Mouse (Mus musculus) thymus, adult 2 months (tissue): Measurements from ENCODE around the gene Ndufaf2. TPM values are rescaled to one million over a fixed set of nuclear protein-coding genes. Genes with fewer than 3 reads are reported as not detected.

Experiments used
- DNase-seq: peaks from one replicate; pipeline ENCODE4 v3.0.0; 2021
- H3K27ac ChIP-seq: fragments of 200-500 bp; 2 replicates; pipeline ENCODE4 v1.5.1; 2012; ENCODE audit warnings: low read length, control low read depth; ENCODE audit not compliant: control insufficient read depth, insufficient read depth
- H3K27me3 ChIP-seq: fragments of 200-500 bp; 2 replicates; pipeline ENCODE4 v1.6.1; 2012; ENCODE audit warnings: mild to moderate bottlenecking, low read length, moderate library complexity, mixed read lengths; ENCODE audit not compliant: control insufficient read depth, insufficient read depth
- H3K36me3 ChIP-seq: fragments of 200-500 bp; 2 replicates; pipeline ENCODE4 v1.6.1; 2012; ENCODE audit warnings: mild to moderate bottlenecking, low read length, moderate library complexity; ENCODE audit not compliant: control insufficient read depth, insufficient read depth
- H3K4me1 ChIP-seq: fragments of 200-500 bp; replicated peaks from 2 replicates; pipeline ENCODE4 v1.6.1; 2012; ENCODE audit warnings: low read length; ENCODE audit not compliant: control insufficient read depth, insufficient read depth
- H3K4me3 ChIP-seq: fragments of 200-500 bp; 2 replicates; pipeline ENCODE4 v1.5.1; 2012; ENCODE audit warnings: mild to moderate bottlenecking, low read length, control low read depth, moderate library complexity; ENCODE audit not compliant: control insufficient read depth, insufficient read depth
- CTCF ChIP-seq: fragments of 200-500 bp; IDR thresholded peaks from 2 replicates; pipeline ENCODE4 v1.5.1; 2012; ENCODE audit warnings: mild to moderate bottlenecking, control low read depth, low read length, moderate library complexity, borderline replicate concordance; ENCODE audit not compliant: control insufficient read depth, poor library complexity, insufficient read depth; ENCODE audit errors: extremely low read depth
- POLR2A ChIP-seq: fragments of 200-500 bp; IDR thresholded peaks from 2 replicates; pipeline ENCODE4 v1.6.1; 2012; ENCODE audit warnings: mild to moderate bottlenecking, low read length, control low read depth, moderate library complexity; ENCODE audit not compliant: control insufficient read depth, poor library complexity, insufficient read depth; ENCODE audit errors: extremely low read depth
- WGBS: fragments of 180-500 bp; shearing (Covaris S2); methylation state at CpG from one replicate; pipeline ENCODE4 v1.1.7; 2018; 5-methylcytosine and 5-hydroxymethylcytosine counted together
- polyA plus RNA-seq: library from polyadenylated mRNA; depleted of rRNA; stranded (reverse); fragments of >200 nt; gene quantifications from 2 replicates; pipeline ENCODE4 v1.2.3, GENCODE M21; 2012

Gene Ndufaf2
- polyA plus RNA-seq, 1 experiment: 5.0 TPM

DNA sequence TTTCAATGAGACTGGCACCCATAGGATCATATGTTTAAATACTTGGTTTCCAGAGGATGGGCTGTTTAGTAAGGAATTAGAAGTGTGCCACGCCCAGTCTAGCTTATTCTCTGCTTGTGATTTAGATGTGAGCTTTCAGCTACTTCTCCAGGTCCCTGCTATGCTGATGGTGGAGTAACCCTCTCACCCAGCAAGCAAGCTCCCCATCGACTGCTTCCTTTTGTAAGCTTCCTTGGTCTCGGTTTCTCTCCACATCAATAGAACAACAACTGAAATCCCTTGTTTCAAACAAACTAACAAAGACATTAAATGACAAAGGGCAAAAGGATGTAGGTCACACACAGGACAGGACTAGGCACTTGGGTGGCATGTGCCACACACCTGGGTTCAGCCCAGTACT, 118.0 kb downstream of the Ndufaf2 start:
- 40% methylated on average over 3 of the region's 3 CpGs for WGBS
- Histone ChIP-seq H3K27me3 (no peaks in the 10 kb centered on the region), H3K4me3 (no peak overlapping the region), H3K4me1 (peaks cover 12% of the 10 kb centered on the region), H3K27ac (peak overlapping the region; percentile 56; the same call in 1 of the 2 replicates), H3K36me3 (no peaks in the 10 kb centered on the region)
- DNase-seq: no peak
- TF ChIP-seq CTCF (no peak), POLR2A (no peak)

- H3K27me3 ChIP-seq: no peaks in the 10 kb centered on the region
- TF ChIP-seq CTCF (no peak), POLR2A (no peak)
- no peaks in the 10 kb centered on the region for H3K36me3 ChIP-seq
- H3K27ac ChIP-seq: no peak overlapping the region
- DNase-seq: no peak
- H3K4me1 ChIP-seq: peaks cover 12% of the 10 kb centered on the region
- H3K4me3 ChIP-seq: no peak overlapping the region
- 90% methylated on average over 9 of the region's 9 CpGs for WGBS
Measured at GRCm38 (mm10) chr13:108039902-108040301, 118.5 kb downstream of the Ndufaf2 start.

GRCm38 (mm10) chr13:108039375-108039774, 119.0 kb downstream of the Ndufaf2 start:
- WGBS: 96% methylated on average over 6 of the region's 6 CpGs
- no peak for DNase-seq
- TF ChIP-seq POLR2A (no peak), CTCF (no peak)
- H3K27ac ChIP-seq: no peak overlapping the region
- H3K4me1 ChIP-seq: peaks cover 12% of the 10 kb centered on the region
- no peaks in the 10 kb centered on the region for H3K36me3 ChIP-seq
- no peaks in the 10 kb centered on the region for H3K27me3 ChIP-seq
- H3K4me3 ChIP-seq: no peak overlapping the region

GRCm38 (mm10) chr13:108032789-108033188, 125.6 kb downstream of the Ndufaf2 start:
- no peaks in the 10 kb centered on the region for H3K36me3 ChIP-seq
- TF ChIP-seq POLR2A: no peak
- no peak for TF ChIP-seq CTCF
- H3K27me3 ChIP-seq: no peaks in the 10 kb centered on the region
- WGBS: 96% methylated on average over 4 of the region's 4 CpGs
- H3K4me3 ChIP-seq: no peak overlapping the region
- H3K4me1 ChIP-seq: no peaks in the 10 kb centered on the region
- DNase-seq: no peak
- no peak overlapping the region for H3K27ac ChIP-seq

DNA sequence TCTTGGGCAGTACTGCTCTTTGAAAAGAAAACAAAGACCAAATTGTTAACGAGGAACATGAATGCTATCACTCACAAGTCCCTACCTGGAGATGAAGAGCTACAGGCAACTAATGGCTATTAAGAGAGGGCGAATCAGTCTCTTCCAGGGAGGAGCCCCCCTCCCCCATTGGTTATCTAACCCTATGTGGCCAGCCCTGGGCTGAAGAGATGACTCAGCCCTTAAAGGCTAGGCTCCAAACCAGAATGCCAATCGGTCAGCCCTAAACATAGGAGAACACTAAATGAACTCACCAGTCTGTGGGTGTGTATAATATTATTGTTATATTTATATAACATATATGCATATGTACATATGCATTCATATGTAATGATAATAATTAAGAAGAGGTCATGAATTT, 132.6 kb downstream of the Ndufaf2 start:
- Histone ChIP-seq H3K4me1 (no peaks in the 10 kb centered on the region), H3K27ac (no peak overlapping the region), H3K4me3 (no peak overlapping the region), H3K27me3 (no peaks in the 10 kb centered on the region), H3K36me3 (no peaks in the 10 kb centered on the region)
- DNase-seq: no peak
- TF ChIP-seq CTCF (no peak), POLR2A (no peak)
- WGBS: 88% methylated on average over 3 of the region's 3 CpGs

DNA sequence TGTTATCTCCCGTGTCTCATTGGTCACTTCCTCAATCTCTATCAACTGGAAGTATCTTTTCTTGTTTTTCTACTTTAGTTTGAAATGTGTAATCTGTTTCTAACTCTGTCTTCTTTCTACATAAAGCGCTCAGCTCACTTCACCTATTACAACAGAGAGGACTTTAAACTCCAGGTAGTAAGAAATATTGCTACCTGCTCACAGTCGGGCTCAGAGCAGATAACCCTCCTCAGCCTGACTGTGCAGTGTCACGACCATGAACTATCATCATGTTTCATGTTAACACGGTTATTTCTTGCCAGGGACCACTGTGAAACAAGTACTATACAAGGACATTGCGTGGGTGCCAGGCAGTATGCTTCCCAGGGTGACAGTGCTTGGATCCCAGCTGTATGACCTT, 141.1 kb downstream of the Ndufaf2 start:
- H3K4me3 ChIP-seq: no peak overlapping the region
- 85% methylated on average over 6 of the region's 6 CpGs for WGBS

GRCm38 (mm10) chr13:108015166-108015565, 143.3 kb downstream of the Ndufaf2 start:
- Histone ChIP-seq H3K27me3 (no peaks in the 10 kb centered on the region), H3K27ac (no peak overlapping the region), H3K4me1 (no peaks in the 10 kb centered on the region), H3K4me3 (no peak overlapping the region), H3K36me3 (no peaks in the 10 kb centered on the region)
- DNase-seq: no peak
- TF ChIP-seq CTCF (no peak), POLR2A (no peak)
- 77% methylated on average over 6 of the region's 6 CpGs for WGBS

More for the DNA sequence above, 141.1 kb downstream of the Ndufaf2 start:
- Histone ChIP-seq H3K4me1 (no peaks in the 10 kb centered on the region), H3K36me3 (no peaks in the 10 kb centered on the region), H3K27me3 (no peaks in the 10 kb centered on the region), H3K27ac (no peak overlapping the region)
- TF ChIP-seq CTCF (no peak), POLR2A (no peak)
- no peak for DNase-seq
